Mouse (Mus musculus): ENCODE measurements around the gene Slc7a5.

Gene Slc7a5

DNA sequence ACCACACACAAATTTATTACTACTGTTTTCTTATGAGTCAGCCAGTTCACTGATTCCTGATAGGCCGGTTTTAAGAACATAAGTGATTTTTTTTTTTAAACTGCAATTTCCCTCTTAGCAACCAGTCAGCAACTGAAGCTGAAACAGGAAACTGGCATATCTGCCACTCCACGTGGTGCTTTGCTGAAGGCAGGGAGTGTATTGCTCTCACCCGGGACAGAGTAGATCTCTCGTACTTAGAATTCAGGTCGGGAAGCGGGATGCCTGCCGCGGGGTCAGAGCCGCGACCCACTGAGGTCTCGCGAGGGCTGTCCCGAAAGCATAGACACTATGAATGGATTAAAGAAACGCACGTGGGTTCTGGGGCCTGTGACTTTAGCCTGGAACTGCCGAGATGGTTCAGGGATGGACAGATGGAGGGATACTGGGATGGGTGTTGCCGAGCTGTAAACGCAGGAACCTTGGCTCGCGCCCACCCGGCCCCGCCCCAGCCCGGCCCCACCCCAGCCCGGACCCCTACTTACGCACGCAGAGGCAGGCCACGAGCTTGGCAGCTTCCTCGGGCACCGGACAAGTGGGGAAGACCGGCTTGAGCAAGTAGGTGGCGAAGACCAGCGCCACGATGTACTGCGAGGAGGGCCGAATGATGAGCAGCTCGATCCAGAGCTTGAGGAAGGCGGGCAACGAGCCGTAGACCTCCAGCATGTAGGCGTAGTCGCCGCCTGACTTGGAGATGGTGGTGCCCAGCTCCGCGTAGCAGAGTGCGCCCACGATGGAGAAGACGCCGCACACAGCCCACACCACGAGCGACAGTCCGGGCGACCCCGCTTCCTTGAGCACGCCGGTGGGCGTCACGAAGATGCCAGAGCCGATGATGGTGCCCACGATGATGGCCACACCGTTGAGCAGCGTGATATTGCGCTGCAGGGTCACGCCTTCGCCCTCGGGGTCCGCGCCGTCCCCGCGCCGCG lies 667 bp downstream of the Slc7a5 start:
- DNase-seq (ENCODE audit: low spot score) = no peak

DNA sequence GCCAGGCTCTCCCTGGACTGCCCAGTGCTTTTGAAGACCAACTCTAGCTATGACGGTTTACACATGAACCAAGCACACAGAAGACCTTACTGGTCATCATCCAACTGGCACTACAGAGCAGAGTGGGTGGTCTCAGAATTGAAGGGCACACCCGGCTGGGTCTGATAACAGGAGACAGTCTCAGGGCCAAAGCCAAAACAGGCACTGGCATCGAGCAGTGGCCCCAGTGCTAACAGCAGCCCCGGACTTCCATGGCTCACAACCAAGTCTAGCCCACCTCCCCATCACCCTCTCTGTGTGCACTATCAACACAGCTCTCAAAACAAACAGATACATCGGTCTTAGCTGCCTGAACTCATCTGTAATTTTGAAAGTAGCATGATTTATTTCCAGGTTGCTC lies 1.6 kb downstream of the Slc7a5 start:
- DNase-seq (ENCODE audit: low spot score) = no peak

DNA sequence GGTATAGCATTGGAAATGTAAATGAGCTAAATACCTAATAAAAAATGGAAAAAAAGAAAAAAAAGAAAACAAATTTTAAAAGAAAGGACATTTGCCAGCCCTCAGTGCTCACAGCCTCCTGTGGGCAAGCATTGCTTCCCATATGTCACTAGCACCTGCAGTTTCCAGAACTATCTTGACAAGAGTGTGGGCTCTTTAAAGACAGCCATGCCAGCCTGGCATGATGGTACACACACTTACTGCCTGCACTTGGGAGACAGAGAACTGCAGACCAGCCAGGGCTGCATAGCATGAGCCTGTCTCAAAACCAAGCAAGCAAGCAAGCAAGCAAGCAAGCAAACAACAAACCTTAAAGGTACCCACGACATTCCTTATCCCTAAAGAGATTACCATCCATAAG lies 2.1 kb downstream of the Slc7a5 start:
- DNase-seq (ENCODE audit: low spot score) = no peak

DNA sequence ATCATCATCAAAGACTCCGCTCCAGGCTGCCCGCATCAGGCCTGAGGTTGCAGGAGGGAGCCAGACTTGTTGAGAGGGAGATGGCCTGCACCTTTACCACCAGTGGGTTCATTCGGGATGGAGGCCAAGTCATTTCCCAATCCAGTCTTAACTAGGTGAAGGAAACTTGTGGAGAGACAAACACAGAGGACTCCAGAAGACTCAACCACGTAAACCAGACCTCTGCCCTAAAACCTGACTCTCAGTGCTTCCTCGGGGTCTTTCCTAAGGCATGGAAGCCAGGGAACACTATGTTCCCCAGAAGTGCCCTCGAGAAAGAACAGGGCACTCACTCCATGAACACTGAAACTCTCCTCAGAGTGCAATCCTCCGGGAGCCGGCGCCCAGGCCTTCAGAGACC lies 2.5 kb downstream of the Slc7a5 start:
- no peak for DNase-seq (ENCODE audit: low spot score)

DNA sequence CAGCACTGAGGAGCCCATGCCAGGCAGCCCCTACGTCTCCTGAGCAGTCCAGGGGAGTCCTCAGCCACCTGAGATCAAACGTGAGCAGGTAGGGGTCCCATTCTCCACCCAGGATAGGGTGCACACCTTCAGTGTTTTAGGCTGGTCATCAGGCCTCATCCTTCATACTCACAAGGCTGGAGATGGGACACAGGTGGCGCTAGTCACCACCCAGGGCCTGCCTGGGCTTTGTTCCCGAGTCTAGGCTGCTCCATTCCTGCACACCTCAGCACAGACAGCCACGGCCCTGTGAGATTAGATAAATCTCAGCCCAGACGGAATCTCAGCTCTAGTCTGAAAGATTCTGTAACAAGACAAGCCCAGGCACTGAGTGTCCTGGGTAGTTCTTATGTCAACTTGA lies 3.5 kb downstream of the Slc7a5 start:
- no peak for DNase-seq (ENCODE audit: low spot score)

DNA sequence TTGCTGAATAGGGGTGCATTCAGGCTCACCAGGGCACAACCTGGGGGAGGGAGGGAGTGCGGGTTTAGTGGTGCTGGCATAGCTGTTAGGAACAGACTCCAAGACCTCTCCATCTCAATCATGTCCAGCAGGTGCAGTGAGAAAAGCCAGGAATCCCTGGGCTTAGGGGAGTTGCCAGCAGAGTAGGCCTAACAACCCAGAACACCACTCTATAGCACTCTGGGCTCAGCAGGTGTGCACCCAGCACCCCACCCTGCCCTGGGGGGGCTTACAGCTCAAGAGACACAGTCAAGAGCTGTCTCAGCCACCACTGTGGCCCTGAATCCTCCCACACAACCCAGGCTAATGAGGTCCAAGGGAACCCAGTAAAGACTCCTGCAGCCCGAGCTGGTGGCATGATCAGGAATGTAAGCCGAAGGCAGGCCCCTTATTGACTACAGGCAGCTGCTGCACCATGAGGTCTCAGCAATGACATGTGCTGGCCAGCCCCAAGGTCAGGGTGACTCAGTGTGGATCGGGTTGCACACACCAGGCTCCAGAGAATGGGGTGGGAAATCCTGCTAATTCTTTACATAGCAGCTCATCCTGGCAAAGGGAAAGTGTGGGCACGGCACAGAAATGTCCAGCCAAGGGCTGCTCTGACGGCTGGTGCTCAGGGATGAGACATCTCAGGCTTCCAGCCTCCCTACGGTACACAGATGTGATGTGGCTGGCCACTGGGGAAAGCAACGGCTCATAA lies 5.8 kb downstream of the Slc7a5 start:
- peak; percentile 55 for DNase-seq (ENCODE audit: low spot score)

DNA sequence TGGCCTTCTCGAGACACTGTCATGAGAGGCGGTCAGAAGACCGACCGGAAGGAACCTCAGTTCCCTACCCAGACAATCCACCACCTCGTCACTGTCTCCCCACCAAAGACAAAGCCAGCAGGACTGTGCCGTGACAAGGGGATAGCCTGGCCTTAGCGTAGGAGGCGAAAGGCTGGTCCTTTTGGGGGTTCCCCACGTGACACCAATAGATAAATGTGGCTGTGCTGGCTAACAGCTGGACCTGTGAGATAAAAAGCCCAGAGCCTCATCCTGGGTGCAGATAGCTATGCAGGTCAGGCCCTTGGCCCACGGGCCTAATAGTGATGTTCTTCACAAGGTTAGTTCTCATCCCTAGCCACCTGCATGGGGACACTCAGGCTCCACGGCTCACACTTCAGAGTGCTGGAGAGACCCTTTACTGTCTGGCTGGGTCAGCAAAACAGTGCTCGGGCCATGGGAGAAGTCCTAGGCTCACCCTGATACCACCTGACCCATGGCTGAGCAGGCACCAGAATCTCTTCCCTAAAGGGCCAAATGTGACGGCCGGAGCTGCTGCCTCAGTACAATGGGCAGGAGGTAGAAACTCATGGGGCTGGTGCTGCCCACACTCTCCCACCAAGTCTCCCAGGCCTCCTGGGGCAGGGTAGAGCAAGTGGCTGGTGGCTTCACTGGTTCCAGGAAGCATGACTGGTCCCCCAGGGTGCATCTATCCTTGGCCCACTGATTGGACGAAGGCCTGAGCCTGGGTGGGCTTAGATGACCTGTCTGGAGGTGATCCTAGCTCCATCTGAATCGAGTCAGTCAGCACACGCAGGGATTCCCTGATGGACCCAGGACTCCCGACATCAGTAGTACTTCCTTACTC lies 8.1 kb downstream of the Slc7a5 start:
- DNase-seq (ENCODE audit: low spot score) = no peak

DNA sequence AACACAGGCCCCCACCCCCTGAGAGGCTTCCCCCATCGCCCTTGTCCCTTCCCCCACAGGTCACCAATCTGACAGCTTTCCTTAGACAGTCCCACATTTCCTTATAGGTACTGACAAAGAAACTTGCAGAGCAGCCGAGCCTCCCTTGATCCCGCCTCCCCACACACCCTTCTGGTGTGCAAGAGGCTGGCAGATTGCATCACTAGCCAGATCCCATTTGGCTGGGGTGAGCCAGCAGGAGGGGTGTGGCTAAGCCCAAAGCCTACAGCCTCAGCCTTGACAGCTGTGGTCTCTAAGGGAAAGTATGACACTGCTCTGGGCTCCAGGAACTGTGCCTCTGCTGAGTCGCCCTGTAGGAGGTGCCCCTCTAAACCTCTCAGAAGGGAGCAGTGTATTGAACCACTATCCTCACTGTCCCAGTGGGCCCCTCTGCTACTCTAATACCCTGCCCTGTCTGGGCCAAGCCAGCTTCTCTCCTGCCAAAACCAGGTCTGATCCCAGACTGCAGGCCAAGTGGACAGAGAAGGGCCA lies 9.0 kb downstream of the Slc7a5 start:
- DNase-seq (ENCODE audit: low spot score) = peak; percentile 72

DNA sequence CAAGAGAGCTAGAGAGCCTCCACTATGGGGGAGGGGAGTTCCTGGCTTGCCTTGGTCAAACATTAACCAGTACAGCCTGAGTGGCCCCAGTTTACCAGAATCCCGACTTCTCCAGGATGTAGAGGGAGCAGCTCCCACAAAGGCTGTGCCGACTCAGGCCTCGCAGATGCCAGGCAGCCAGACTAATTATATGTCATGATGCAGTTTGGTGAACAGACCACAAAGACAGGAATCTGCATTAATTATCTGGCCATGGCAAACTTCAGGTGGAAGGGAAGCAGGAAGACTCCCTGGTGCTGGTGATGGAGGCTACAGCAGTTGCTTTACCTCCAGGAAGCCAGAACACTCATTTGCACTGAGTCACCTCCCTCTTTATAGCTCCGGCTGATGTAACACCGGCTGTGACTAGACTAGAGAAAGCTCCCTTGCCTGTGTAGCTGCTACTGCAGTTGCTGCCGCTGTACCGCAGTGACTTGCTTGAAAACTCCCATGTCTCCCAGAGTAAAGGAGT lies 9.6 kb downstream of the Slc7a5 start:
- DNase-seq (ENCODE audit: low spot score) = no peak

DNA sequence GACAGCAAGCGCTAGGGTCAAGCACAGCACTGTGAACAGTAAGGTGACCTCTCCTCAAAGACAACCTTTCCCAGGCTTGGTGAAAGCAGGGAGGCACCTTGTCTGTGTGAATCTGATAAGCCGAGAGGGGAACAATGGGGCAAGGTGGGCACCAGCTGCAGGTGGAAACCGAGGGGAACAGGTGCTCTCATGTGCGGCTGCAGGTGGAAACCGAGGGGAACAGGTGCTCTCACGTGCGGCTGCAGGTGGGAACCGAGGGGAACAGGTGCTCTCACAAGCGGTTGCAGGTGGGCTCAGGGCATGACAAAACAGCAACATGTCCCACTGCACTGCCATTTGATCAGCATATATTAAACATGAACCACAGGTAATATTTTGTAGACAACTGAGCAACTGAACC lies 10.3 kb downstream of the Slc7a5 start:
- DNase-seq (ENCODE audit: low spot score) = no peak

DNA sequence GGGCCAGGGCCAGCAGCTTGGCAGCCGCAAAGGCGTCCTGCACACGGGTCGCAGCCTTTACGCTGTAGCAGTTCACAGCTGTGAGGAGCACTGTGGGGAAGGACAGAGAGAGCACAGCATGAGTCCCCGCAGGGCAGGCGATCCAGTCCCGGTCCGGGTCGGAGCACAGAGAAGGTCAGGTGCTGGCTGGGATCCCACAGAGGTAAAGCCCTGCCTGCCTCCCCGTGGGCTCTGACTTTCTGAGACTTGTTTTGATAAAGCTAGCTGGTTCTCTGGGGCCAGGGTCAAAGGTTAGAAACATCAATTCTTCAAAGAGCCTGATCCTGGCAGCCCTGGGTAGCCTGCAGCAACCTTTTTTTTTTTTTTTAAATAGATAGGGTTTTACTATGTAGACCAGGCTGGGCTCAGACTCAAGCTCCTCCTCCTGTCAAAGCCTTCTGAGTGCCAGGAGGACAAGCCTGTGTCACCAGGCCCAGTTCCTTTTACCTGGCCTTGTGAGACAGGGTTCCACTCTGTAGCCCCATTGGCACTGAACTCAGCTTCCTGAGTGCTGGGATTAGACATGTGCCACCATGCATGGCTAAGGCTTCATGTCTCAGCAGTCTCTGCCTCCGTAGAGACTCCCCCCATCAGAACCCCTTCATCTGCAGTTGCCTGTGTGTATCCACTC lies 10.9 kb downstream of the Slc7a5 start:
- no peak for DNase-seq (ENCODE audit: low spot score)

DNA sequence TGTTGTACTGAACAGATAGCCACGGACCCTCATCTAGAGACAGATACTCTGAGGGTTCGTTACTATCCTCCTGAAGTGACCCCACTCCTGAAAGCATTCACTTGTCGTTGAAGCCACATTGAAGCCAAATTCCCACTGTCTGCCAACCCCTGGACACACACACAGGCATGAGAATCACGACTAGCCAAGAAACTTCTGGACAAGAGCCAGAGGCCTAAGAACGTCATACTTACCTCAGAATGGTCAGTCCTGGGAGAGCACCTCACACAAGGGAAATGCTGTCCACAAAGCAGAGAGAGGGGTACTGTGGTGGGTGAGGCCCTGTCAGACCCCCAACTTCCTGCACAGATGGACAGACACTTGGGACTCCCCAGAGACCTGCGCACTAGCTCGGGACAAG lies 11.6 kb downstream of the Slc7a5 start:
- DNase-seq (ENCODE audit: low spot score) = no peak

DNA sequence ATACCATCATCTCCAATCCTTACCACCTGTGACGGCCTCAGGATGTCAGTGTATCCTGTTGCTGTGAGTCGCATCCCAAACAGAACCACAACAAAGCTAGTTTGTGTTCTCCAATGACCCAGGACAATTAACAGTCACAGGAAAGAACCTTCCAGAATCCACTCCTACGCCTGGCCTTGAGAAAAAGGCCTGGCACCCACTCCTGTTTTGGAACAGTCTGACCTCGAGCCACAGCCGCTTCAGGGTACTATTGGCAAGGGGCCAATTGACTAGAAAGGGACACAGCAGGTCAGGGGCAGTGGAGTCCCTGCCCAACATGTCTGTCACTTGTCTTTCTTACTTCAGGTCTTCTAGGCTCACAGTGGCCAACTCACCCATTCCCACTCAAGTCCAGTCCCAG lies 14.6 kb downstream of the Slc7a5 start:
- DNase-seq (ENCODE audit: low spot score) = peak; percentile 66

DNA sequence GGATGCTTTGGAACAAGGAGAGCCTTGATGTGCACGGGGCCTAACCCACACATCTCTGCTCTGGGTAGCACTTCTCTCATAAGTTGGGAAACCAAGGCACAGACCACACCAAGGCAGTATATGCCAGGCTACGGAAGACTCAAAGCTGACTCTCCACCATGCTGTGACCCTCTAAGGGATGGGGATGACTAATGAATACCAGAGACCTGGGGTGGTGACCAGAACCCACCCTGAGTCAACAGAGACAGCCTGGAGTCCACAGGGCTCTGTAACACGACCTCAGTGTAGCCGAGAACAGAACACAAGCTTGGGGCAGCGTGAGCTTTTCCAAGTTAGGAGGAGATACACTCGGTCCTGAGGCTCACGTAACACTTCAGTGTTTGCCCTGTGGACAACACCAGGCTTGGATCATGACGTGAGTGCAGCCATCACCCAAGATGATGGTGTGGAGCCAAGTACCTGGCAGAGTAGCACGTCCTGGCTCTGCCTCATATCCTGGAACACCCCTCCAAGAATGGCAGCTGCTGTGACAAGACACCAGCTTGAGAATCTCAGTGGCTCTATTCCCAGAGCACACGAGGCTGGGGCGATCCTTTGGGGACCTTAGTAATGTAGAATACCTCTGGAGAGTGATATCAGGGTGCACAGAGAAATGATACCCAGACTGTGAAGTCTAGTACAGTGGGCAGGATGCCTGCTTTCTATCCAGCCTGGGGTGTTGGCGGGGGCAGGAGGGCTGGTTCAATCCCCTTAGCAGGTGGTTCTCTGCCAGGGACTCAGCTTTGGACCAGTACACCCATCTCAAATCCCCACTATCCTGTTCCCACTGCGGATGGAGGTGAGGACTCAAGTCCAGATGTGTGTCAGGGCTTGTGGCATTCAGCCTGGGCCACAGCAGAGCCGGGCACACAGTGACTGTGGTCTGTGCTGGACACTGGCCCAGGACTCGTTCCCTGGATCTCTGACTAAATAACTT lies 17.4 kb downstream of the Slc7a5 start:
- DNase-seq (ENCODE audit: low spot score) = no peak

DNA sequence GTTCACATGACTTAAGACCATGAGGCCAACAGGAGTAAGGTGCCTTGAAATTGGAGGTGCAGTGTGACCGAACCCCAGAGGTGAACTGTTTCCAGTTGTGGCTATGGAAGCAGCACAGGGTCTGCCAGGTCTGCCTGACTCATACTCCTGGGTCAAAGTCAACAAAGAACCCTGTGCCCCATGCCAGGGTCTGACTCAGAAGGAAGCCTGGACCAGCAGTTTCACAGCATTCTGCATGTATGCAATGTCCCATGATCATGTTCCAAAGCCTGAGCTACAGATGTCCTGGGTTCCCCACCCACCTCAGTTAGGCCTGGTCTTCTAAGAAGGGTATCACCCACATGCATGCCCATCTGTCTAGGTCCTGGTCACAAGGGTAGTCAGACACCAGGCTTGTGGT lies 18.2 kb downstream of the Slc7a5 start:
- no peak for DNase-seq (ENCODE audit: low spot score)

DNA sequence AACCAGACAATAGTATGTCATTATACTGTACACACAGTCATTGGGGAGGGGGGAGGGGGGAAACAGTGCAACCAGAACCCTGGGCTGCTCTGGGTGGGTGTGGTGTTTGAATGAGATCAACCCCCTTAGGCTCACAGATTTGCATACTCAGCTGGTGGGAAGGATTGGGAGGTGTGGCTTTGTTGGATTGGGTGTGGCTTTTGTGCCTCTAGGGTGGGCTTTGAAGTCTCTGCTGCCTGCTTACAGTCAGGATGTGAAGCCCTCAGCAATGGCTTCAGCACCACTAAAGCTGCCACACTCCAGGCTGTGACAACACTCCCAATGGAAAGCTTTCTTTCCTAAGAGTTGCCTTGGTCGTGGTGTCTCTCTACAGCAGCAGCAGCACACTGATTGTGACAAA lies 19.9 kb downstream of the Slc7a5 start:
- no peak for DNase-seq (ENCODE audit: low spot score)

DNA sequence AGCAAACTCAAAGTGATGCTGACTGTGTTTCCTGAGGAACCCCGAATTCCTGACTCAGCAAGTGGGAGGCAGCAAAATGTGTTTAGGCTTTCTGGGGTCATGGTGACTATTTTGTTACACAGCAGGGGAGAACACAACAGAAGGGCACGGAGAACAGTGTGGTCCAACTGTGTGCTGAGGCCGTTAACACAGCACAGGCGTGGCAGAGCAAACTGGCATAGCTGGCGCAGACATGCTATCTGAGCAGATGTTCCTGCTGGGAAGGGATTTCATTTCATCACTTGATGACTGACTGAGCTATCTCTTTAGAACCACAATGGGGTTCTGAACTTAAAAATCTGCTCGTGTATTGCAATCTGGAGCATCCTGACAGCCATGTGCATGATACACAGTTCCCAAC lies 22.1 kb downstream of the Slc7a5 start:
- no peak for DNase-seq (ENCODE audit: low spot score)

DNA sequence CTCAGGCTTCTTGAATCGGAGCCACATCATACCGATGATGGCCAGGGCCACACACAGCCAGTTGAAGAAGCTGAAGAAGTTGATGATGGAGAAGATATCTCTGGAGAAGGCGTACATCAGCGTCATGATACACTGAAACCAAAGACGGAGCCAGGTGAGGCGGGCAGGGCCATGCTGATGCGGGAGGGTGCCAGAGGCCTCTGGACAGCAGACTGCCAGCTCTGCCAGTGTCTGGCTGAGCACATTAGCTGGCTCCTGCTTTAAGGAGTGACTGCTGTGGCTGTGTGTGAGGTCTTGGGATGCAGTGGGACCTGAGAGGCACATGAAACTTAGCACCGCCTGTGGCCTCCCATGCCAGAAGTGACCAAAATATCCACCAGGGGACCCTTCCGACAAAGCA lies 22.5 kb downstream of the Slc7a5 start:
- no peak for DNase-seq (ENCODE audit: low spot score)

DNA sequence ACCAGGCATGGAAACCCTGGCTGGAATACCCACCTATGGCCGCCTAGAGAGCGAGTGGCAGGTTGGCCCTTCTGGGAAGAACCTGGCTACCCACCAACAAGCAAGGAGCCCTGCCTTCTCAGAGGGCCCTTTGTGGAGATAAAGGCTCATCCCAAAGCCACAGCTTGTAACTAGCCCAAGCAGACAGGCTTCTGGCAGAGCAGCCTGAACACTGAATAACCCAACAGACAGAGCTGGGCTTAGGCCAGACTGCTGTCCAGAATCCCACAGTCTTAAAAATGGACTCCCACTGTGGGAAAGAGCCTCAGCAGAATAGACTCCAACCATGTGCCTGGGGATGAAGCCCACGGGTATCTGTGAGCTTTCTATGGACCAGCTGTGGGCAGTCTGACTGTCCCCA lies 23.3 kb downstream of the Slc7a5 start:
- DNase-seq (ENCODE audit: low spot score) = no peak

DNA sequence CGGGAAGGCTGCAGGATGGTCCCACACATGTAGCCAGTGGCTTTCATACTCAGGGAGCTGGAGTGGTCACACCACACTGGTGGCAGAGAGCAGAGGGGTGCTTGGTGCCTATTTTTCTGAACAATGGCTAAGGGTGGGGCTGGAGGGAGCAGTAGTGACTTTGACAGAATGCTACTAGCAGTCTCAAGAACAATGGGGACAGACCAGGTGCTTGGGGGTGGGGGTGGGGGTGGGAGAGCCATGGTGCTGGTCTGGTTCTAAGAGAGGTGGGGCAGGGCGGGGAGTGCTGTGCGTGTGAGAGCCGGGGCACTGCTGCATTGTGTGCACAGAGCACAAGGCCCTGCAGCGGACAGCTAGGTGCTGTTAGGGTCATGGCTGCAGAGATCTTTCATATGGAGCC lies 25.6 kb downstream of the Slc7a5 start:
- DNase-seq (ENCODE audit: low spot score) = no peak

Data from ovary, postnatal 36 days (tissue).